15 mouse cellular contexts compared by ENCODE assay signal in the genomic region with DNA sequence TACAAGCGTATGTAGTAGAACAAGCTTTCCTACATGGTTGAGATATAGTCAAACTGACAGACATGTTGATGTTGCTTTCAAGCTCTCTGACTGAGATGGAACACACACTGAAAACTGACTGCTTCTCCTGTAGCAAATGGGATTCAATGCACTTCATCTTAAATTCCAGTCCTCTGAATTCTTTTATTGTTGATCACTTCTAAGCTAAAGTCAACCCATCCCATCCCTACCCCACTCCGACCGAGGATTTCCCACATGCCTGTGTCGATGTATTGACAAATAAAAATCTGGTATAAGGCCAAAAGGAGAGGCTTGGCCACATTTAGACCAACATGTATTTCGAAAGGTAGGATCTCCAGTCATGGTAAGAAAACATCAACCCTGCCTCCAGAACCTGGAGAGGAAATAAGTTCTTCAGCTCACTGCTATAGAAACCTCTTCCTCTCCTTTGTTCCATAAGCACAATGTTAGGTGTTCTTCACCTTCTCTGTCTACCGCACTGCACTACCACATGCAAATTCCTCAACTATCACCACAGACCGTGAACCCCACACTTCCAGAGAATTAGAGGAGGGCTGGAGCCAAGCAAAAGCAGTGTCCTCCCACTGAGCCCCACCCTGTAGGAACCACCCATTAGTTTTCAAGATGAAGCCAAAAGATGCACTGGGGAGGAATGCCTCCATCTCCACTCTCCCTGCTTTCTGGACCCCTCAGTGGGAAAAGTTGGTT.
A peak's percentile ranks its signal among the peaks of the same experiment; 100 is the strongest.
DNase-seq lines count a peak whose midpoint lies in the region; ATAC-seq and TF ChIP-seq lines count a peak whose summit lies in the region.
"Had no signal": no experiment of that assay in that cellular context is flagged by ENCODE, and none has a peak within 500 bp of the region (broad histone marks: within the 10 kb centered on the region; RNA-seq: fewer than 3 reads in every experiment).

No protein-coding gene starts in this region.

- H3K27me3 ChIP-seq in midbrain, embryonic 11.5 days (ENCODE audit: control insufficient read depth, insufficient read depth, low read length), result no peaks in the 10 kb centered on the region
- no peaks in the 10 kb centered on the region for H3K27me3 ChIP-seq in midbrain, postnatal 0 days (ENCODE audit: insufficient read depth, low read length)
- no peaks in the 10 kb centered on the region for H3K27me3 ChIP-seq in stomach, embryonic 16.5 days (ENCODE audit: control insufficient read depth, insufficient read depth, low read length)
- H3K27me3 ChIP-seq: heart, embryonic 13.5 days; hindbrain, embryonic 12.5 days; lung, embryonic 15.5 days; neural tube, embryonic 13.5 days had no signal

- intact Hi-C loops in gastrocnemius, postnatal 36 days (cut with DNase I), result no loop called here

- no peak overlapping the region for H3K27ac ChIP-seq in midbrain, embryonic 11.5 days (ENCODE audit: low read depth, low read length)
- no peak overlapping the region for H3K27ac ChIP-seq in midbrain, postnatal 0 days (ENCODE audit: low read depth, low read length)
- H3K27ac ChIP-seq in brown adipose tissue, adult 24 weeks (replicated peaks; ENCODE audit: low read depth, low read length), result peak overlapping the region; percentile 43
- H3K27ac ChIP-seq in stomach, embryonic 16.5 days (ENCODE audit: low read length), result peak overlapping the region; percentile 83
- H3K27ac ChIP-seq: heart, embryonic 13.5 days; hindbrain, embryonic 12.5 days; lung, embryonic 15.5 days; neural tube, embryonic 13.5 days had no signal

- WGBS in midbrain, embryonic 11.5 days, result 81% methylated on average over 7 of the region's 7 CpGs
- WGBS in midbrain, postnatal 0 days, result 81% methylated on average over 7 of the region's 7 CpGs
- 78% methylated on average over 7 of the region's 7 CpGs for WGBS in stomach, embryonic 16.5 days

- no peaks in the 10 kb centered on the region for H3K36me3 ChIP-seq in midbrain, embryonic 11.5 days (ENCODE audit: control insufficient read depth, insufficient read depth, low read length)
- no peaks in the 10 kb centered on the region for H3K36me3 ChIP-seq in midbrain, postnatal 0 days (ENCODE audit: insufficient read depth, low read length)
- no peaks in the 10 kb centered on the region for H3K36me3 ChIP-seq in stomach, embryonic 16.5 days (ENCODE audit: control insufficient read depth, insufficient read depth, low read length)
- H3K36me3 ChIP-seq: heart, embryonic 13.5 days; hindbrain, embryonic 12.5 days; lung, embryonic 15.5 days; neural tube, embryonic 13.5 days had no signal

- no peaks in the 10 kb centered on the region for H3K9me3 ChIP-seq in midbrain, embryonic 11.5 days (ENCODE audit: control insufficient read depth, low read length)
- H3K9me3 ChIP-seq in midbrain, postnatal 0 days (ENCODE audit: low read length), result no peaks in the 10 kb centered on the region
- H3K9me3 ChIP-seq in stomach, embryonic 16.5 days (replicated peaks; ENCODE audit: control insufficient read depth, low read length), result no peaks in the 10 kb centered on the region
- H3K9me3 ChIP-seq: heart, embryonic 13.5 days; hindbrain, embryonic 12.5 days; lung, embryonic 15.5 days; neural tube, embryonic 13.5 days had no signal

- no peak overlapping the region for H3K9ac ChIP-seq in midbrain, embryonic 11.5 days (ENCODE audit: low read length)
- H3K9ac ChIP-seq in midbrain, postnatal 0 days (replicated peaks; ENCODE audit: low read length, poor library complexity, severe bottlenecking), result no peak overlapping the region
- no peak overlapping the region for H3K9ac ChIP-seq in stomach, embryonic 16.5 days (ENCODE audit: low read length)
- H3K9ac ChIP-seq: heart, embryonic 13.5 days; hindbrain, embryonic 12.5 days; lung, embryonic 15.5 days; neural tube, embryonic 13.5 days had no signal

- peaks cover 2% of the 10 kb centered on the region; the same call in 1 of the 2 replicates for H3K4me1 ChIP-seq in midbrain, embryonic 11.5 days (ENCODE audit: control insufficient read depth, insufficient read depth, low read length)
- no peaks in the 10 kb centered on the region for H3K4me1 ChIP-seq in midbrain, postnatal 0 days (ENCODE audit: insufficient read depth, low read length)
- peaks cover 11% of the 10 kb centered on the region; the same call in 1 of the 2 replicates for H3K4me1 ChIP-seq in brown adipose tissue, adult 24 weeks (ENCODE audit: control insufficient read depth, insufficient read depth, insufficient read length, low read length)
- peaks cover 15% of the 10 kb centered on the region for H3K4me1 ChIP-seq in stomach, embryonic 16.5 days (ENCODE audit: control insufficient read depth, insufficient read depth, low read length)

- no peak overlapping the region for H3K4me3 ChIP-seq in midbrain, embryonic 11.5 days (ENCODE audit: low read depth, low read length)
- no peak overlapping the region for H3K4me3 ChIP-seq in midbrain, postnatal 0 days (ENCODE audit: low read depth, low read length)
- H3K4me3 ChIP-seq in brown adipose tissue, adult 24 weeks (ENCODE audit: insufficient read depth, low read depth, low read length), result no peak overlapping the region
- no peak overlapping the region for H3K4me3 ChIP-seq in stomach, embryonic 16.5 days (replicated peaks; ENCODE audit: low read length)
- H3K4me3 ChIP-seq: heart, embryonic 13.5 days; hindbrain, embryonic 12.5 days; lung, embryonic 15.5 days; neural tube, embryonic 13.5 days had no signal

- no peak for TF ChIP-seq CTCF in midbrain, postnatal 0 days (IDR thresholded peaks at IDR 0.05)

- no peak for ATAC-seq in midbrain, embryonic 11.5 days (ENCODE audit: low FRiP score)
- ATAC-seq in midbrain, postnatal 0 days (ENCODE audit: low FRiP score), result no peak
- ATAC-seq in stomach, embryonic 16.5 days (ENCODE audit: insufficient read depth, low FRiP score), result peak; percentile 34; the same call in 1 of the 2 replicates

- DNase-seq in gastrocnemius, postnatal 10 days, result peak; percentile 3
- no peak for DNase-seq in gastrocnemius, postnatal 36 days
- peak; percentile 81 for DNase-seq in midbrain, embryonic 11.5 days (ENCODE audit: low spot score, missing footprints)
- DNase-seq in midbrain, postnatal 0 days (ENCODE audit: low spot score), result no peak
- DNase-seq in adrenal gland, adult 18-20 months (ENCODE audit: low spot score in 2 of 2), result no peak
- DNase-seq: cerebellum, adult 8-10 months; gastrocnemius, postnatal 14 days; thymus, postnatal 14 days had no signal

- H3K4me2 ChIP-seq in midbrain, embryonic 11.5 days, result no peak overlapping the region
- no peak overlapping the region for H3K4me2 ChIP-seq in midbrain, postnatal 0 days (ENCODE audit: low read depth, low read length, poor library complexity, severe bottlenecking)
- H3K4me2 ChIP-seq in stomach, embryonic 16.5 days (ENCODE audit: low read depth, low read length), result no peak overlapping the region
- H3K4me2 ChIP-seq: heart, embryonic 13.5 days; hindbrain, embryonic 12.5 days; liver, embryonic 11.5 days; lung, embryonic 15.5 days; neural tube, embryonic 13.5 days had no signal

Comparison
In these comparisons a context has a peak if more than half of its experiments do, and no peak if none do; other contexts are left out.
1. DNase-seq: peak in gastrocnemius, postnatal 10 days (single experiment) and midbrain, embryonic 11.5 days (single experiment); none in gastrocnemius, postnatal 36 days (0 of 2), midbrain, postnatal 0 days (single experiment) and adrenal gland, adult 18-20 months (0 of 2).
2. H3K27ac ChIP-seq: peak in brown adipose tissue, adult 24 weeks (single experiment) and stomach, embryonic 16.5 days (single experiment); none in midbrain, embryonic 11.5 days (single experiment) and midbrain, postnatal 0 days (single experiment).